Mouse (Mus musculus) liver, postnatal 0 days (tissue): ENCODE results near the gene Gm12830.

ENCODE experiments used
- CTCF ChIP-seq: sonication (generic); IDR thresholded peaks from 2 replicates; pipeline ENCODE4 v1.5.1; 2016; ENCODE audit warnings: antibody characterized with exemption, low read depth
- EP300 ChIP-seq: IDR thresholded peaks from 2 replicates; pipeline ENCODE4 v1.6.1; 2016; ENCODE audit warnings: antibody characterized with exemption, low read depth, mild to moderate bottlenecking

DNA sequence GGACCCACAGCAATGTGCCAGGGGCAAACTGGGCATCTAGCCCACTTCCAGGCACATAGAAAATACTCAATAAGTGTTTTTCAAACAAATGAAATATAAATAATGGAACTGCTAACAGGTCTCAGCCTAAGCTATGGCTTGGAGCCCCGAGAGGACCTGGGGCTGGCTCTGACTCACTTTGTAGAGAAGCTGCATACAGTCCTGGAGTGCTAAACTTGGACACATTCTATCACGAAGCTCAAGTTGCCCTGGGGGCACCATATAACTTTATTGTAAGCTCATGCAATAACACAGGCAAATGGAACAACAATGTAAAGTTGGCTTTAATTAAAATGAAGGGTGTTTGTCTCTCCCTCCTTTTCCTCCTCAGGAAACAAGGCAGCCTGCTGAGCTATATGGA, 32.4 kb downstream of the Gm12830 start:
- TF ChIP-seq CTCF = no peak
- TF ChIP-seq EP300 = no peak
